Mouse (Mus musculus) activated CD4-positive, CD25-positive, alpha-beta regulatory T cell, adult 9 weeks (primary cell): ENCODE measurements around the gene Vmn1r53. TPM values are rescaled to one million over a fixed set of nuclear protein-coding genes. Genes with fewer than 3 reads are reported as not detected.

Source experiments
- polyA plus RNA-seq: library from polyadenylated mRNA; unstranded; fragments of 100-300 nt; shearing (Covaris generic); gene quantifications from one replicate; pipeline ENCODE4 v1.2.1, GENCODE M21; 2017

Gene Vmn1r53
- polyA plus RNA-seq: not detected

DNA sequence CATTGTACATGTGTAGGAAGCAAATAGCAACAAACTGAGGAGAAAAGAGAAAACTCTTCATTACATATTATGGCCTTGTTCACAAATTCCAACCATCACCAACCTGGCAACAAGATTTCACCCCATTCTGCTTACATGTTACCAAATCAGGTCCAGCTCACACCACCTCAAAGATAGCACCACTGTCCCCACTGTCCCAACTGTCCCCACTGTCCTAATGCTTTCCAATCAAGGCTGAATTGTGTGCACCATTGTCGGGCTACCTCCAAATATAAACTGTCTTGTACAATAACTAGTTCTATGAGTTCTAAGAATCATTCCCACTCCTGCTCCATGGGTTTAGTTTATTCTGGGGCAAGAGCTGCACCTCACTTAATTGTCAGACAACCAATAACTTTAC lies at the start of gene Vmn1r53:
Gene Vmn1r53 (minus strand): TSS at position 101 of the 400 bp plus-strand sequence.

DNA sequence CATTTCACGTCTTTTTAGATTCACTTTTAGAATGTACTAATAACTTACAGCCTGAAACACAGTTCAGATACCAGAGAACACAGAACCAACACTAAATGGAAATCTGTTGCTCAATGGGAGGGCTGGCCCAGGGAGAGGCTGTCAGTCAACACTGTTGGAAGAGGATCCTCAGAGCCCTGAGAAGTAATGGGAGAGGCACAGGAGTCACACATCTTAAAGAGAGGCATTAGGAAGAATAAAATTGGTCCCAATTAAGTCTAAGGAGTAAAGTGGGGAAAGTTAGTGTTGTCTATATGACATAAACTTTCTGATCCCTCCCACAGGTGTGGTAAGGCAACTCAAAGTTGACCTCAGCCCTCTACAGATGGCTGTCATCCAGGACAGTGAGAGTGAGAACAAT lies 21.8 kb upstream of the Vmn1r53 start, which contains the start of gene Vmn1r54:
Gene Vmn1r54 (plus strand): TSS at position 301 of the 400 bp plus-strand sequence.

DNA sequence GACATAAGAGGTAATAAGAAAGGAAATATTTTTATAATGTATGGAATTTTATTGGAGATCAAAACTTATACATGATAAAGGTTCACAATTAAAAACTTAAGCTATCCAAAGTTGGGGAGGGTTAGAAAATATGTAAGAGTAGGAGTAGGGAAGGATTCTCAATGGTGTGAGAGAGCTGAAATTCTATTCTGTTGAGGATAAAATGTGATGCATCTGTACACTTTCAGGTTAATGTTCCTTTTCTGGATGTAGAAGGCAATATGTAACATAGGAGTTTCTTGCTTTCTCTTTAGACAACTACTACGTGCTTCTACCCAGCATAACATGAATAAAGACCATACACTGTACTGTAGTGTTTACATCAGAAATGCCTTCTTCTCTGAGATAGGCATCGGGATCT lies 21.7 kb downstream of the Vmn1r53 start, which contains the start of gene V1ra8:
Gene V1ra8 (plus strand): TSS at position 301 of the 400 bp plus-strand sequence.

DNA sequence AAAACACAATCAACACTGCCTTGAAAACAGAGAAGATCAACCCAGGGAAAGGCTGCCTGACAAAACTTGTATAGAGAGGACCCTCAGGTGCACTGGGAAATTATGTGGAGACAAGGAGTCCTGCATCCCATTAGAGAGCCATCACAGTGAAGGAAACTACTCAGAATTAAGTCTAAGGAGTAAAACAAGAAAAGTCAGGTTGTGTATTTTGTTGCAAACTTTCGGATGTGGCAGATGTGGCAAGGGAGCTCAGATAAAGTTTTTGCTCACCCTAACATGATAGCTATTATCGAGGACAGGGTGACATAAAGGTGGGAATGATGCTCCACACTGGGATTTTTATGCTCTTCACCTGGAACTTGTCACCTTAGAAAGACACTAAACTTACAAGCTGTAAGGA lies 49.7 kb downstream of the Vmn1r53 start, which contains the start of gene Vmn1r52:
Gene Vmn1r52 (plus strand): TSS at position 301 of the 400 bp plus-strand sequence.

Other genes with a start within 250 kb of the Vmn1r53 start
- not detected for gene Vmn1r47, start 208.3 kb downstream of the Vmn1r53 start, polyA plus RNA-seq
- not detected for gene Vmn1r48, start 187.6 kb downstream of the Vmn1r53 start, polyA plus RNA-seq
- not detected for gene Vmn1r49, start 145.9 kb downstream of the Vmn1r53 start, polyA plus RNA-seq
- gene Vmn1r50, start 123.0 kb downstream of the Vmn1r53 start, polyA plus RNA-seq: not detected
- gene Vmn1r51, start 101.8 kb downstream of the Vmn1r53 start, polyA plus RNA-seq: not detected
- not detected for gene Vmn1r52, start 49.6 kb downstream of the Vmn1r53 start, polyA plus RNA-seq
- not detected for gene V1ra8, start 21.6 kb downstream of the Vmn1r53 start, polyA plus RNA-seq
- not detected for gene Vmn1r54, start 21.9 kb upstream of the Vmn1r53 start, polyA plus RNA-seq
- not detected for gene BC048671, start 76.8 kb upstream of the Vmn1r53 start, polyA plus RNA-seq
- gene Chst13, start 100.7 kb upstream of the Vmn1r53 start, polyA plus RNA-seq: not detected
- gene Uroc1, start 108.8 kb upstream of the Vmn1r53 start, polyA plus RNA-seq: not detected
- gene Zxdc, start 145.1 kb upstream of the Vmn1r53 start, polyA plus RNA-seq: 2.5 TPM
- gene Cfap100, start 204.4 kb upstream of the Vmn1r53 start, polyA plus RNA-seq: not detected
- gene Klf15, start 238.1 kb upstream of the Vmn1r53 start, polyA plus RNA-seq: not detected